Mouse (Mus musculus) adrenal gland, postnatal 4 days (tissue): ENCODE measurements around the gene Ugt2a2. TPM values are rescaled to one million over a fixed set of nuclear protein-coding genes. Genes with fewer than 3 reads are reported as not detected.
"Not testable (repeated sequence)": the region's sequence is repeated elsewhere in the genome, so short reads cannot be mapped to it uniquely, and the experiment has no call there.

Experiments used
- DNase-seq, 2 experiments: peaks; one replicate each; pipeline ENCODE4 v3.0.0; 2021 to 2022; ENCODE audit warnings: low spot score in 2 of 2, mixed read lengths in 2 of 2
- long read RNA-seq, 2 experiments: library from polyadenylated mRNA; stranded (forward); transcript quantifications; one replicate each; pipeline ENCODE4 v2.0.0; 2021
- total RNA-seq, 2 experiments: library from RNA; stranded (reverse); gene quantifications; 2 replicates each; pipeline ENCODE4 v1.2.3; 2021

The Ugt2a2 gene
- not detected for total RNA-seq
- long read RNA-seq, experiment 1: 0 reads
- long read RNA-seq, experiment 2: 0 reads

GRCm38 (mm10) chr5:87482160-87482559 lies at the start of gene Ugt2a2:
Gene Ugt2a2 (minus strand): TSS chr5:87482260.
- no peak for DNase-seq

DNA sequence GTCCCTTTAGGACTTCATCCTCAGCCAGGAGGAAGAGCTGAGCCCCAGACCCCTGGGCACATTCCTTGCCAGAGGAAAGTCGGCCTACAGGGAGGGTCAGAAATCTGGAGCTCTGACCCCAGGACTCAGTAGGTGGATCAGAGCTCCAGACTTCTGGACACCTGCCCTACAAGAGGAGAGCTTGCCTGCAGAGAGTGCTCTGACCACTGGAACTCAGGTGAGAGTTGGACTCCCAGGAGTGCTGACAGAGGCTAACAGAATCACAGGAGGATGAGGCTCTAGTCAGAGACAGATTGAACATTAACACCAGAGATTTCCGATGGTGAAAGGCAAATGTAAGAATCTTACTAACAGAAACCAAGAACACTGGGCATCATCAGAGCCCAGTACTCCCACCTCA lies 41.5 kb upstream of the Ugt2a2 start:
- not testable (repeated sequence) for DNase-seq

- no peak for DNase-seq
Observed at GRCm38 (mm10) chr5:87505776-87506458, 23.9 kb upstream of the Ugt2a2 start.

DNA sequence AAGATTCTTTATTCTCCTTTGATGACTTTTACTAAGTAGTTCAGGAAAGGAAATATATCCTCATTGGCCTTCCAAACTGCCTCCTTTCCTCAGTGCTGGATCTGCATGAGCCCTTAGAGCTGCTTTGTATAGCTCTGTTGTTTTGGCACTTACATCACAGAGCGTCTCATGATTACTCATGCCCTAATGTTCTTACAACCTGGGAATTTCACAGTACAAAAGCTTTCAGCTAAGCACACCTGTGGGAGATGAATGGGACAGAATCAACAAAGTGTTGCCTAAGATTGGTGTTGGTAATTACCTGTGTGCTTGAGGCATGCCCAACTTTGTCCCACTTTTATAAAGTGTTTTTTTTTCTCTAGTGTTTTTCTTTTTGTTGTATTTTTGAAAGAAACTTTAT lies 20.6 kb upstream of the Ugt2a2 start:
- no peak for DNase-seq

GRCm38 (mm10) chr5:87499341-87499740 lies 17.3 kb upstream of the Ugt2a2 start:
- DNase-seq: no peak

- no peak for DNase-seq
Observed at GRCm38 (mm10) chr5:87498936-87499335, 16.9 kb upstream of the Ugt2a2 start.

- DNase-seq: no peak
Observed at GRCm38 (mm10) chr5:87490771-87491170, 8.7 kb upstream of the Ugt2a2 start, which contains the start of gene Ugt2a1. Gene Ugt2a1 (minus strand): TSS chr5:87490871.

GRCm38 (mm10) chr5:87486706-87487105 lies 4.6 kb upstream of the Ugt2a2 start, which contains the start of gene Gm43638:
Gene Gm43638 (minus strand): TSS chr5:87486806.
- DNase-seq: not testable (repeated sequence)

DNA sequence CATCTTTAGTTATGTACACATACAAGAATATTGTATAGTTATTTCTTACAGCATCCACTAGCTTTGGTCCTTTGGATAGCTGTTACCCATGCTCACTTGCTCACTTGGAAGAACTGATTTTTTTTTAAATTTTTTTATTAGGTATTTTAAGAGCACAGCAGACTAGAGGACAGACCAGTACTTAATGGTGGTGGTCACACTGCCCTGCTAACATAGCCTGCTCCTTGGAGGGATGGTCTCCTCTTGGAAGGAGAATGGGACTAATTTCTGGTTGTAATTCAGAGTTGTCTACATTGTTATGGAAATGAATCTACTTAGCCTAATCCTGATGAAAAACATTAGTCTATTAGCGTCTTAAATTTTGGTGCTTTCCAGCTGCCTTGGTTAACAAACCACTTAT lies 23.2 kb downstream of the Ugt2a2 start:
- no peak for DNase-seq

DNA sequence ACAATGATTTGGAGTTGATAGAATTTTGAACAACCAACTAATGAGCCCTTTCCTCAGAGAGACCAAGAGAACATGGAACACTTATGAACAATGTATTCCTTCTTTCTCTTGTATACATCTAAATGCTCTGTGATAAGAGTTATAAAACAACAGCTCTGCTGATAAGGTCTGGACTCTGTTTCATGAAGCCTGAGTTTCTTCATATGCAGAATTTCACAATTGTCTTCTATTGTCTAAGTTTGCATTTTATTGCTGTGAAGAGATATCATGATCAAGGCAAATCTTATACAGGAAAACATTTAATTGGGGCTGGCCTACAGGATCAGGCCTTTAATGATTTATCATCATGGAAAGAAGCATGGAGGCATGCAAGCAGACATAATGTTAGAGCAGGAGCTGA lies 24.4 kb downstream of the Ugt2a2 start:
- no peak for DNase-seq

DNA sequence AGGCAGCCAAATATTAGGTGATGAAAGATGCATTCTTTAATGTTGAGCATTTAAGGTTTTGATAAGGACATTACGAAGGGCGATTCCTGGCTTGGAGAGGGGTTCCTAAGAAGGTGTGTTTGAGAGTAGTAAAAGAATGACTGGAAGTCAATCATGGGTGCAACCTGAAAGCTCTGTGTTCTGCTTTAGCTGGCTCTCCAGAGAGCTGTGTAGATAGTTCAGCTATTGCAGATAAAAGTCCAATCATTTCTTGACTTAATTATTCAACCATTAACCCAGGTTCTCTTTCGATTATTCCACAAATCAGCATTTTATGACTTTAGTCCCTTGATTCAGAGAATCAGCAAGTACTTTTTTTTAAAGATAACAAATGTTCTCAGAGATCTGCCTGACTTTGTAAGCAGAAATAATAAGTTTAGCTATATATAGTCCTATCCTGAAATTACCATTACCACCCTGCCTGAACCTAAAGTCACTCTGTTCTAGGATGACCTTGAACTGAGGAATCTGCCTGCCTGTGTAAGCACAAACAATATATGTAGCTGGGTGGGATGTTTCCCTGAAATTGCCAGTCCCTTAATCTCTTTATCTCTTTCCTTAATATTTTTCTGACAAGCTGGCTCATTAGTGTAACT lies 25.7 kb downstream of the Ugt2a2 start:
- no peak for DNase-seq

DNA sequence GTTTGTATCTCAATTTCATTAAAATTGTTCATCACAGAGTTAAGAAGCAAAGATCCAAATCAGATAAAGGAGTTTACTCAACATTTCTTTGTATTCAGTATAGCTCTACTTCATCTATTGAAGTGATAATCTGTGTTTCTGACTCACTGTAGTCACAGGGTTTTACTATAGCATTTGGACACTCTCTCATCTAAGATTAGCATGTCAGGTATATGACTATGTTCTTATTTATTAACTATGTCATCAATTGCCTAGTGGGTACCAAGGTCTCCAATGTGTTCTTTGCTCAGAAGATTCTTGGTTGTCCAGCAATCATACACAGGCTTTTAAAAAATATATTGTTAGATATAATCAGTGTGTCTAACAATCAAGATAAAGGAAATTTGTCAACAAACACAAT lies 26.5 kb downstream of the Ugt2a2 start:
- no peak for DNase-seq

DNA sequence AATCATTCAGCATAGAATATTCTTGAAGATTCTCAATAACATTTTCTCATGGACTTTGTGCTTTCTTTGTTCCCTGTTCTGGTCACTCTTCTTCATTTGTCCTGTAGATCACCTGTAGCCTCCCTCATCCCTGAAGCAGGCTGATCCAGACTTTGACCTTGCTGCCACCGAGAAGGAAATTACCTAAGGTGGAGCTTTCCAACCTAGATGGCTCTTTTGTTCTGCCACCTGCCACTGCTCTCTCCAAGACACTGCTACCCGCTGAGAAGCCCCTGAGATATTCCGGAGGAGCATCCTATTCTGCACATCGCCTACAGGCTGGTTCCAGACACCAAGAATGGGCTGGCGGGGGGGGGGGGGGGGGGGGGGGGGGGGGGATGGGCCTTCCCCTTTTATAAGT lies 29.5 kb downstream of the Ugt2a2 start:
- not testable (repeated sequence) for DNase-seq

- DNase-seq: no peak
Observed at GRCm38 (mm10) chr5:87436264-87436663, 45.8 kb downstream of the Ugt2a2 start.

- no peak for DNase-seq
Observed at GRCm38 (mm10) chr5:87425676-87426075, 56.4 kb downstream of the Ugt2a2 start.

DNA sequence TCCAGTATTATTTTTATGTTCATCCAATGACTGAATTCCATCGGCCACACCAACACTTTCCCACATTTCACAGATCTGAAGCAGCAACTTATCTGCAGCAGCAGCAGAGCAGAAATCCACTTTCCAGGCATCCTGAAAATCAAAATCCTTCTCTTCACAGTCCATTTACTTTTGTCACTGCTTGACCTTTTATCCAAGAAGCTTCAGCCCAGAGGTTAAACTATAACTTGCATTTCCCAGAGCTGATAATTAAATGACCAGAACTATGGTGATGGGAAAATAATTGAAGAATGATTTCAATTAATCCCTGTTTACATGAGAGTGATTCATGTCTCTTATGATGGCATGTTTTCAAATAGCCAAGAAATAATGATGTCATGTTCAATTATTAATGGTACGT lies 58.0 kb downstream of the Ugt2a2 start, which contains the start of gene Ugt2b38:
TSS of gene Ugt2b38 (minus strand) at position 163 of the 400 bp plus-strand sequence.
- DNase-seq: not testable (repeated sequence)

Other genes starting within 250 kb of the Ugt2a2 start
- 1 to 10 TPM in 1 of 2 experiments, under 1 TPM in 1; 0.48 to 2.2 TPM for gene Ugt2b37, start 227.5 kb downstream of the Ugt2a2 start, total RNA-seq
- under 1 TPM in 1 of 2 experiments, not detected in 1; 0.79 TPM for gene Ugt2a3, start 145.1 kb downstream of the Ugt2a2 start, total RNA-seq
- gene Ugt2b38, start 58.1 kb downstream of the Ugt2a2 start, total RNA-seq: under 1 TPM; 0.25 to 0.42 TPM
- gene Gm43638, start 4.5 kb upstream of the Ugt2a2 start, total RNA-seq: not detected
- not detected for gene Ugt2a1, start 8.6 kb upstream of the Ugt2a2 start, total RNA-seq
- under 1 TPM; 0.56 to 0.99 TPM for gene Sult1b1, start 55.9 kb upstream of the Ugt2a2 start, total RNA-seq
- 10 to 100 TPM in 1 of 2 experiments, 1 to 10 TPM in 1; 4.1 to 13.1 TPM for gene Sult1d1, start 86.8 kb upstream of the Ugt2a2 start, total RNA-seq
- under 1 TPM; 0.31 to 0.59 TPM for gene Sult1e1, start 109.3 kb upstream of the Ugt2a2 start, total RNA-seq
- not detected for gene Csn1s1, start 183.9 kb upstream of the Ugt2a2 start, total RNA-seq
- not detected for gene Csn2, start 217.4 kb upstream of the Ugt2a2 start, total RNA-seq